Mouse (Mus musculus) midbrain, embryonic 15.5 days (tissue): ENCODE results near the gene Selp. TPM values are rescaled to one million over a fixed set of nuclear protein-coding genes. Genes with fewer than 3 reads are reported as not detected.

ENCODE experiments used
- ATAC-seq: fragments of 200-750 bp; cut with Nextera tagmentation; replicated peaks from 2 replicates; pipeline ENCODE4 v1.8.0; 2017; ENCODE audit warnings: moderate TSS enrichment
- H3K27ac ChIP-seq: fragments of 300-500 bp; sonication (generic); 2 replicates; pipeline ENCODE4 v1.5.1; 2015; ENCODE audit warnings: mild to moderate bottlenecking, inconsistent platforms
- H3K27me3 ChIP-seq: fragments of 300-500 bp; sonication (generic); replicated peaks from 2 replicates; pipeline ENCODE4 v1.6.1; 2015; ENCODE audit warnings: inconsistent platforms
- H3K36me3 ChIP-seq: fragments of 300-500 bp; sonication (generic); replicated peaks from 2 replicates; pipeline ENCODE4 v1.6.1; 2015; ENCODE audit warnings: inconsistent platforms
- H3K4me1 ChIP-seq: fragments of 300-500 bp; sonication (generic); 2 replicates; pipeline ENCODE4 v1.6.1; 2015; ENCODE audit warnings: inconsistent platforms
- H3K4me2 ChIP-seq: fragments of 300-500 bp; sonication (generic); 2 replicates; pipeline ENCODE4 v1.6.1; 2015; ENCODE audit warnings: inconsistent platforms, mild to moderate bottlenecking, moderate library complexity
- H3K4me3 ChIP-seq: fragments of 300-500 bp; sonication (generic); 2 replicates; pipeline ENCODE4 v1.5.1; 2015; ENCODE audit warnings: mild to moderate bottlenecking, inconsistent platforms
- H3K9ac ChIP-seq: fragments of 300-500 bp; sonication (generic); 2 replicates; pipeline ENCODE4 v1.6.1; 2015; ENCODE audit warnings: mild to moderate bottlenecking, inconsistent platforms
- H3K9me3 ChIP-seq: fragments of 300-500 bp; sonication (generic); 2 replicates; pipeline ENCODE4 v1.6.1; 2016; ENCODE audit warnings: inconsistent platforms
- WGBS: fragments of 180-500 bp; shearing (Covaris S2); methylation state at CpG from one replicate; pipeline ENCODE4 v1.1.7; 2015; ENCODE audit warnings: mixed read lengths; 5-methylcytosine and 5-hydroxymethylcytosine counted together
- polyA plus RNA-seq: library from polyadenylated mRNA; unstranded; fragments of >200 nt; fragmentation: Nextera tagmentation; extraction: Ambion mirVana; gene quantifications from 2 replicates; pipeline ENCODE4 v1.2.1, GENCODE M21; 2015

Gene Selp
- polyA plus RNA-seq = not detected in 2 replicates

- Histone ChIP-seq H3K4me2 (no peak within 1 kb of the TSS), H3K9me3 (no peaks in the 10 kb centered on the region), H3K9ac (no peak within 1 kb of the TSS), H3K27ac (no peak within 1 kb of the TSS), H3K4me3 (no peak within 1 kb of the TSS), H3K27me3 (no peaks in the 10 kb centered on the region), H3K36me3 (no peaks in the 10 kb centered on the region), H3K4me1 (no peaks in the 10 kb centered on the region)
- no peak for ATAC-seq
- 80% methylated on average over 8 of the region's 8 CpGs for WGBS
Observed at GRCm38 (mm10) chr1:164114947-164115493, at the start of gene Selp. Selp (plus strand) TSS chr1:164115264.

DNA sequence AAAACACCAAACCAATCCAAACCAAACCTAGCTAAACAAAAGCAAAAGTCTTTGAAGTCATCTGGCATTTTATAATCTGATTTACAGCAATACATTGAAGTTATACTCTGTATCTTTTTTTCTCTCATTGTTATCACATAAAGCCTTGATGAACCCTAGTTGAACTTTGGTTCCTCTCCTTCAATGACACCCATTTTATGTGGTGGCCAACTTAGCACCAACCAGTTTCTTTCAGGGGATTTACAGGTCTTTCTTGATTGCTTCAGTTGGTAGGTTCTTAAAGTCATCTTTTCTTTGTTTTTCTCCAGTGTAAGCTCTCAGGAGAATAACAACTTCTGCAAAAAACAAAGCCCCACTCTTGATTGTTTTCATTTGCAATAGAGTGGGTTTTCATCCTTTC is 45.8 kb upstream of the Selp start:
- Histone ChIP-seq H3K27ac (no peak overlapping the region), H3K36me3 (no peaks in the 10 kb centered on the region), H3K9ac (no peak overlapping the region), H3K4me1 (no peaks in the 10 kb centered on the region), H3K4me3 (no peak overlapping the region), H3K27me3 (no peaks in the 10 kb centered on the region), H3K4me2 (no peak overlapping the region), H3K9me3 (no peaks in the 10 kb centered on the region)
- no peak for ATAC-seq

- no peak for ATAC-seq
- H3K27ac ChIP-seq = no peak overlapping the region
- H3K4me1 ChIP-seq = no peaks in the 10 kb centered on the region
- H3K4me2 ChIP-seq = no peak overlapping the region
- no peaks in the 10 kb centered on the region for H3K36me3 ChIP-seq
- H3K4me3 ChIP-seq = no peak overlapping the region
- no peaks in the 10 kb centered on the region for H3K9me3 ChIP-seq
- WGBS = 93% methylated on average over 4 of the region's 4 CpGs
- no peak overlapping the region for H3K9ac ChIP-seq
- no peaks in the 10 kb centered on the region for H3K27me3 ChIP-seq
Observed at GRCm38 (mm10) chr1:164070461-164070860, 44.6 kb upstream of the Selp start.

DNA sequence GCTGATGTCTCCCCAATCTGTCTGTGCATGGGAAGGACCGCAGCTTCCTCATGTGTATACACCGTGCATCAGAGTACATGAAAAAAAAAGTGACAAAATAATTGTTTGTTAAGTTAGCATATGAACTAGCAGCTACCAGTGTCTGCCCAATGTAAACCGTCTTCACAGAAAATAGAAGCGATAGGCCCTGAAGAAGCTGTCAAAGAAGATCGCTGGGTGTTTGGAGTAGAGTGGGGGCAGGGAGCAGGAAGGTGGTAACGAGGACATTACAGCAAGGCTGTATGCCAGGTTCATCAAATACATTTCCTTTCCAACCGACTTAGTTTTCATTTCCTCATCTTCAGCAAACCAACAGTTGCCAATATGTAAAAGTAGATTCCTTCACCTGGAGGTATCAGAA is 44.0 kb upstream of the Selp start:
- Histone ChIP-seq H3K4me2 (no peak overlapping the region), H3K27me3 (no peaks in the 10 kb centered on the region), H3K36me3 (no peaks in the 10 kb centered on the region), H3K4me1 (no peaks in the 10 kb centered on the region), H3K9me3 (no peaks in the 10 kb centered on the region), H3K4me3 (no peak overlapping the region), H3K9ac (no peak overlapping the region), H3K27ac (no peak overlapping the region)
- no peak for ATAC-seq
- WGBS = 87% methylated on average over 7 of the region's 7 CpGs

GRCm38 (mm10) chr1:164072001-164072400 is 43.1 kb upstream of the Selp start:
- H3K9ac ChIP-seq = no peak overlapping the region
- no peak overlapping the region for H3K27ac ChIP-seq
- no peaks in the 10 kb centered on the region for H3K27me3 ChIP-seq
- H3K4me2 ChIP-seq = no peak overlapping the region
- no peak overlapping the region for H3K4me3 ChIP-seq
- H3K4me1 ChIP-seq = no peaks in the 10 kb centered on the region
- H3K9me3 ChIP-seq = no peaks in the 10 kb centered on the region
- no peak for ATAC-seq
- no peaks in the 10 kb centered on the region for H3K36me3 ChIP-seq
- WGBS = 94% methylated on average over 4 of the region's 4 CpGs

- Histone ChIP-seq H3K27ac (no peak overlapping the region), H3K4me2 (no peak overlapping the region), H3K9ac (no peak overlapping the region), H3K4me3 (no peak overlapping the region), H3K4me1 (no peaks in the 10 kb centered on the region), H3K36me3 (no peaks in the 10 kb centered on the region), H3K9me3 (no peaks in the 10 kb centered on the region), H3K27me3 (no peaks in the 10 kb centered on the region)
- 92% methylated on average over 9 of the region's 9 CpGs for WGBS
- no peak for ATAC-seq
Observed at GRCm38 (mm10) chr1:164073091-164073490, 42.0 kb upstream of the Selp start.

DNA sequence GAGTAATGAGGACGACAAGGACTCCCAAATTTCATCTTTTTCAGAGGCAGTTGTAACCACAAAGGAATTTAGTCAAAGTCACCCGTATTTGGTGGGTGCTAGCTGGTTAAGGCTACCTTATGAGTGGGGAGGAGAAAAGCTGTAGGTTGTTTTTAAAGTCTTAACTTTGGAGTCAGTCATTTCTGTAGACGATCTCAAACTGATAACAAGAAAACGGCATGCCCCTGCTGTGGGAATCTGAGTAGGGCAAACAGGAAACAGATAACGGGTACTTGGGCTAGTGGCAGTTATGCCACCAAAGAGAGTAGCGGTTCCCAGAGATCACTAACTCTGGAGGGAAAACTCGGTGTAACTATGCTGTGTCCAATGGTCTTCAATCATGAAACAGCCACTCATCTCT is 41.3 kb upstream of the Selp start:
- 88% methylated on average over 7 of the region's 7 CpGs for WGBS
- Histone ChIP-seq H3K27ac (no peak overlapping the region), H3K9ac (no peak overlapping the region), H3K4me3 (no peak overlapping the region), H3K4me1 (no peaks in the 10 kb centered on the region), H3K36me3 (no peaks in the 10 kb centered on the region), H3K4me2 (no peak overlapping the region), H3K27me3 (no peaks in the 10 kb centered on the region), H3K9me3 (no peaks in the 10 kb centered on the region)
- no peak for ATAC-seq

GRCm38 (mm10) chr1:164074606-164075140 is 40.4 kb upstream of the Selp start:
- H3K27me3 ChIP-seq = no peaks in the 10 kb centered on the region
- 83% methylated on average over 2 of the region's 2 CpGs for WGBS
- ATAC-seq = no peak
- no peak overlapping the region for H3K9ac ChIP-seq
- H3K4me3 ChIP-seq = no peak overlapping the region
- no peaks in the 10 kb centered on the region for H3K36me3 ChIP-seq
- H3K4me1 ChIP-seq = no peaks in the 10 kb centered on the region
- no peak overlapping the region for H3K27ac ChIP-seq
- no peak overlapping the region for H3K4me2 ChIP-seq
- no peaks in the 10 kb centered on the region for H3K9me3 ChIP-seq

- H3K36me3 ChIP-seq = no peaks in the 10 kb centered on the region
- H3K4me1 ChIP-seq = no peaks in the 10 kb centered on the region
- 97% methylated on average over 1 of the region's 1 CpGs for WGBS
- no peaks in the 10 kb centered on the region for H3K27me3 ChIP-seq
- H3K9ac ChIP-seq = no peak overlapping the region
- no peaks in the 10 kb centered on the region for H3K9me3 ChIP-seq
- no peak overlapping the region for H3K4me2 ChIP-seq
- no peak for ATAC-seq
- H3K4me3 ChIP-seq = no peak overlapping the region
- no peak overlapping the region for H3K27ac ChIP-seq
Observed at GRCm38 (mm10) chr1:164075416-164075815, 39.6 kb upstream of the Selp start.

DNA sequence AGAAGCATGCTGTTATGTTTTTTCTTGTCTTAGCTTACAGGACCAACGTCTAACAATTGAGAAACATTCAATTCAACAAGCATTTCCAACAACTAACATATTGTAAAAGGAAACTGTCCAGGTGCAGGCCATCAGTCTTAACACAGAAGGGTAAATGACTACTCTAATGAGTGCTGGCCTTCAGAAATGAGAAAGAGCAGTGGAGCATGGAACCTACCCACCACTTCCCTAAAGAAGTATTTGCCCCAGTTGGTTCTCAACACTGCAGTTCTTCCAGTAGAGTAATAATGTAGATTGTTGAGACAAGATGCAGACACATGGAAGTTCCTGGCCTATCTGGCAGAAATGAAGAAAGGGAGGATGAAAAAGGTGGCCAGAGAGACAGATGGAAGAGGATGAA is 38.6 kb upstream of the Selp start:
- H3K4me2 ChIP-seq = no peak overlapping the region
- no peak overlapping the region for H3K4me3 ChIP-seq
- no peaks in the 10 kb centered on the region for H3K4me1 ChIP-seq
- H3K9ac ChIP-seq = no peak overlapping the region
- no peaks in the 10 kb centered on the region for H3K36me3 ChIP-seq
- H3K27ac ChIP-seq = no peak overlapping the region
- ATAC-seq = no peak
- 62% methylated on average over 1 of the region's 1 CpGs for WGBS
- H3K27me3 ChIP-seq = no peaks in the 10 kb centered on the region
- H3K9me3 ChIP-seq = no peaks in the 10 kb centered on the region

DNA sequence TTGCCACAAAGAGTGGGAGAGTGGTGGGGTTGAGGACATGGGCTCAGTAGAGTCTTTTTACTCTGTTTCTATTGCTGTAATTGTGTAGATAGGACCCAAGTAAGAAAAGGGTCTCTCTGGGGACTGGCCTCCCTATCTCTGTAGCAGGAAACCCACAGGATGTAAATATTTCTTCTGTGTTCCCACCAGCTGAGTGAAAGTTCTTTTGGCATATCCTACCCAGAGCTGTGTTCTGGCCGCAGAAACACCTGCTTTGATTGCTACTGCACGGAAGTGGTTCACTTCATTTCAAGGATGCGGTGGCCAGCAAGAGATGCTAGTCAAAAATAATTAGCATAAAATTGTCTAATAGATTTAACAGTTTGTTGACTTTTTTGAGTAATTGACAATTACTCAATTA is 38.0 kb upstream of the Selp start:
- 89% methylated on average over 3 of the region's 3 CpGs for WGBS

GRCm38 (mm10) chr1:164078323-164078741 is 36.7 kb upstream of the Selp start:
- H3K36me3 ChIP-seq = no peaks in the 10 kb centered on the region
- H3K4me1 ChIP-seq = no peaks in the 10 kb centered on the region
- H3K27me3 ChIP-seq = no peaks in the 10 kb centered on the region
- no peak overlapping the region for H3K4me2 ChIP-seq
- whole genome bisulfite sequencing = 90% methylated on average over 4 of the region's 4 CpGs
- H3K27ac ChIP-seq = no peak overlapping the region
- no peaks in the 10 kb centered on the region for H3K9me3 ChIP-seq
- H3K9ac ChIP-seq = no peak overlapping the region
- no peak overlapping the region for H3K4me3 ChIP-seq
- ATAC-seq = no peak

More for the DNA sequence above, 38.0 kb upstream of the Selp start:
- ATAC-seq = no peak
- H3K27me3 ChIP-seq = no peaks in the 10 kb centered on the region
- no peaks in the 10 kb centered on the region for H3K4me1 ChIP-seq
- H3K4me3 ChIP-seq = no peak overlapping the region
- H3K27ac ChIP-seq = no peak overlapping the region
- no peak overlapping the region for H3K4me2 ChIP-seq
- H3K9me3 ChIP-seq = no peaks in the 10 kb centered on the region
- no peak overlapping the region for H3K9ac ChIP-seq
- no peaks in the 10 kb centered on the region for H3K36me3 ChIP-seq

DNA sequence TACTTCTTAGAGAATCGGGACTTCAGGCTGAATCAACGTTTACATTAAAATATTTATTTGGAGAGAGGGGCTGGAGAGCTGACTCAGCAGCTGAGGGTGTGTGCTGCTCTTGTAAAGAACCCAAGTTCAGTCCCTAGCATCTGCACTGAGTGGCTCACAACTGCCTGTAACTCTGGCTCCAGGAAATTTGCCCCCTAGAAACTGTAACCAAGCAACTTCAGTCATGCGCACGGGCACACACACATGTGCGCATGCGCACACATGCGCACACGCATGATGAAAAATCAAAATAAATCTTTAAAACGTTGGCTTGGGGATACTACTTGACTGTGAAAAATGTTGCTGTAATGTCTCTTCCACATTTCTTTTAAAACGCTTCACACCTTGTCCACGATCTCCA is 36.0 kb upstream of the Selp start:
- H3K27me3 ChIP-seq = no peaks in the 10 kb centered on the region
- no peak overlapping the region for H3K4me3 ChIP-seq
- H3K4me1 ChIP-seq = no peaks in the 10 kb centered on the region
- no peaks in the 10 kb centered on the region for H3K9me3 ChIP-seq
- 89% methylated on average over 11 of the region's 11 CpGs for WGBS
- no peak overlapping the region for H3K4me2 ChIP-seq
- H3K9ac ChIP-seq = no peak overlapping the region
- no peak overlapping the region for H3K27ac ChIP-seq
- H3K36me3 ChIP-seq = no peaks in the 10 kb centered on the region
- no peak for ATAC-seq
